Mouse (Mus musculus) neural tube, embryonic 14.5 days (tissue): ENCODE measurements around the gene Gast. TPM values are rescaled to one million over a fixed set of nuclear protein-coding genes. Genes with fewer than 3 reads are reported as not detected.
"Not testable (repeated sequence)": the region's sequence is repeated elsewhere in the genome, so short reads cannot be mapped to it uniquely, and the experiment has no call there.

ENCODE experiments used
- ATAC-seq: fragments of 200-750 bp; cut with Nextera tagmentation; 2 replicates; pipeline ENCODE4 v1.8.0; 2017; ENCODE audit warnings: low read depth, mild to moderate bottlenecking, moderate TSS enrichment, moderate library complexity
- H3K27ac ChIP-seq: fragments of 300-500 bp; sonication (generic); 2 replicates; pipeline ENCODE4 v1.5.1; 2014; ENCODE audit warnings: low read depth, mild to moderate bottlenecking, control low read depth, low read length, moderate library complexity, mixed read lengths
- H3K27me3 ChIP-seq: fragments of 300-500 bp; sonication (generic); 2 replicates; pipeline ENCODE4 v1.6.1; 2014; ENCODE audit warnings: low read length; ENCODE audit not compliant: control insufficient read depth, insufficient read depth
- H3K36me3 ChIP-seq: fragments of 300-500 bp; sonication (generic); 2 replicates; pipeline ENCODE4 v1.6.1; 2014; ENCODE audit warnings: low read length, mixed read lengths; ENCODE audit not compliant: control insufficient read depth, insufficient read depth
- H3K4me1 ChIP-seq: fragments of 300-500 bp; sonication (generic); 2 replicates; pipeline ENCODE4 v1.6.1; 2014; ENCODE audit warnings: low read length; ENCODE audit not compliant: control insufficient read depth, insufficient read depth
- H3K4me2 ChIP-seq: fragments of 300-500 bp; sonication (generic); 2 replicates; pipeline ENCODE4 v1.6.1; 2014; ENCODE audit warnings: mild to moderate bottlenecking, low read depth, low read length, control low read depth
- H3K4me3 ChIP-seq: fragments of 300-500 bp; sonication (generic); 2 replicates; pipeline ENCODE4 v1.5.1; 2014; ENCODE audit warnings: low read depth, low read length, control low read depth, mixed read lengths
- H3K9ac ChIP-seq: fragments of 300-500 bp; sonication (generic); replicated peaks from 2 replicates; pipeline ENCODE4 v1.6.1; 2014; ENCODE audit warnings: low read depth, mild to moderate bottlenecking, control low read depth, low read length, mixed read lengths
- H3K9me3 ChIP-seq: fragments of 300-500 bp; sonication (generic); 2 replicates; pipeline ENCODE4 v1.6.1; 2016; ENCODE audit warnings: low read length; ENCODE audit not compliant: control insufficient read depth
- WGBS: fragments of 180-500 bp; shearing (Covaris S2); extraction: QIAGEN DNeasy Blood & Tissue Kit; methylation state at CpG from one replicate; pipeline ENCODE4 v1.1.7; 2014; 5-methylcytosine and 5-hydroxymethylcytosine counted together
- polyA plus RNA-seq: library from polyadenylated mRNA; unstranded; fragments of >200 nt; fragmentation: Nextera tagmentation; extraction: Ambion mirVana; gene quantifications from 2 replicates; pipeline ENCODE4 v1.2.1, GENCODE M21; 2014

Gast gene
- polyA plus RNA-seq, 1 experiment from 2014 or later = not detected

GRCm38 (mm10) chr11:100318529-100319451 lies 15.4 kb upstream of the Gast start:
- H3K4me2 ChIP-seq = peak overlapping the region; percentile 59
- H3K9me3 ChIP-seq = no peaks in the 10 kb centered on the region
- no peaks in the 10 kb centered on the region for H3K27me3 ChIP-seq
- H3K9ac ChIP-seq = 0 out of 2 replicates have a peak overlapping the region, but pooled peaks have one; percentile 21
- WGBS = 90% methylated on average over 10 of the region's 10 CpGs
- H3K4me1 ChIP-seq = peaks cover 4% of the 10 kb centered on the region; the same call in 1 of the 2 replicates
- H3K36me3 ChIP-seq = peaks cover 16% of the 10 kb centered on the region
- peak overlapping the region; percentile 79 for H3K27ac ChIP-seq
- peak; percentile 7 for ATAC-seq
- peak overlapping the region; percentile 35 for H3K4me3 ChIP-seq

GRCm38 (mm10) chr11:100319492-100320171 lies 14.6 kb upstream of the Gast start, which contains the start of gene Eif1:
Eif1 (plus strand) TSS chr11:100319885.
- Histone ChIP-seq H3K36me3 (peaks cover 16% of the 10 kb centered on the region), H3K27ac (peak within 1 kb of the TSS; percentile 98), H3K9me3 (no peaks in the 10 kb centered on the region), H3K4me2 (peak within 1 kb of the TSS; percentile 84), H3K9ac (peak within 1 kb of the TSS; percentile 95), H3K4me3 (peak within 1 kb of the TSS; percentile 64), H3K27me3 (no peaks in the 10 kb centered on the region), H3K4me1 (peaks cover 4% of the 10 kb centered on the region; the same call in 1 of the 2 replicates)
- WGBS = 1% methylated on average over 39 of the region's 58 CpGs
- ATAC-seq = peak; percentile 89

DNA sequence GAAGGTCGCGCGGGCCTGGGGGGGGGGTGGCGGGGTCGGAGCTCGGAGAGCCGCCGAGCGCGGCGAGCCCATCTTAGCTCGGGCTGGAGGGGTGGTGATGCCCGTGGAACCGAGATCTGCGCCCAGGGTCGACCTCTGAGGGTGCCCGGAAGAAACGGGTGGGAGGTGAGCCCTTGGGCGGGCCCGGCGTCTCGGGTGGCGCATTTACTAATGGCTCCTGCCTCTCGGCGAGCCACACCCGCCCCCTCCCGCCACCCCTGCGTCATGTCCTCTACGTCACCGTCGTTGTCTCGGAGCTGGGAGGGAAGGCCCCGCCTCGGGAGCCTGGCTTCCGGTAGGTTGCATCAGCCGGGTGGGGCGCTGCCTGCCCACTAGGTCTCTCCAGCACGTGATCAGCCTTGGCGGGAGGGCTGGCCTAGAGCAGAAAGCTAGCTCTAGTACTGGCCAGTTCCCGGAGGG lies 14.0 kb upstream of the Gast start:
- no peaks in the 10 kb centered on the region for H3K27me3 ChIP-seq
- peak overlapping the region; percentile 95 for H3K9ac ChIP-seq
- H3K27ac ChIP-seq = peak overlapping the region; percentile 98
- under 1% methylated on average over 33 of the region's 40 CpGs for WGBS
- ATAC-seq = peak; percentile 85
- H3K4me2 ChIP-seq = peak overlapping the region; percentile 84
- peak overlapping the region; percentile 64 for H3K4me3 ChIP-seq
- H3K4me1 ChIP-seq = peaks cover 4% of the 10 kb centered on the region; the same call in 1 of the 2 replicates
- H3K9me3 ChIP-seq = no peaks in the 10 kb centered on the region
- peaks cover 16% of the 10 kb centered on the region for H3K36me3 ChIP-seq

DNA sequence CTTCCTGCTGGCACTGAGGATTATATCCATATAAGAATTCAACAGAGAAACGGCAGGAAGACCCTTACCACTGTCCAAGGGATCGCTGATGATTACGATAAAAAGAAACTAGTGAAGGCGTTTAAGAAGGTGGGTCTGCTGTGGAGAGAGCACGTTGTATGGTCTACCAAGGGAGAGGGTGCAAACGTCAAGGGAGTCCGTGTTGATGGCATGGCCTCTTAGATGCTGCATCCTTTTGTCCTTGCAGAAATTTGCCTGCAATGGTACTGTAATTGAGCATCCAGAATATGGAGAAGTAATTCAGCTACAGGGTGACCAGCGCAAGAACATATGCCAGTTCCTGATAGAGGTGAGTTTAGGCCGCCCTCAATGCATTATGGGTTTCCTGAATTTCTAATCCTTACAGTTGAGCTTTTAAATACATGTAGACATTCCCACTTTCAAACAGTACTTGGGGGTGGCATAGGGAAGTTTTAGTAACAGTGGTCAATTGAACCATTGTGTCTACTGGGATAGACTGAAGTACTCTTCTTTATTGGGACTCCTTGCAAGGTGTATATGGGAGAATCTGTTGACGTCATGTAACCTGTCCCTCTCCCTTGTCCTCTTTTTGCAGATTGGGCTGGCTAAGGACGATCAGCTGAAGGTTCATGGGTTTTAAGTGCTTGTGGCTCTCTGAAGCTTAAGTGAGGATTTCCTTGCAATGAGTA lies 13.4 kb upstream of the Gast start:
- 21% methylated on average over 11 of the region's 11 CpGs for WGBS
- H3K9ac ChIP-seq = peak overlapping the region; percentile 95
- H3K4me1 ChIP-seq, ATAC-seq, H3K9me3 ChIP-seq, H3K27me3 ChIP-seq: not testable (repeated sequence)
- H3K4me3 ChIP-seq = peak overlapping the region; percentile 64
- peaks cover 16% of the 10 kb centered on the region for H3K36me3 ChIP-seq
- H3K27ac ChIP-seq = peak overlapping the region; percentile 98
- H3K4me2 ChIP-seq = peak overlapping the region; percentile 84

DNA sequence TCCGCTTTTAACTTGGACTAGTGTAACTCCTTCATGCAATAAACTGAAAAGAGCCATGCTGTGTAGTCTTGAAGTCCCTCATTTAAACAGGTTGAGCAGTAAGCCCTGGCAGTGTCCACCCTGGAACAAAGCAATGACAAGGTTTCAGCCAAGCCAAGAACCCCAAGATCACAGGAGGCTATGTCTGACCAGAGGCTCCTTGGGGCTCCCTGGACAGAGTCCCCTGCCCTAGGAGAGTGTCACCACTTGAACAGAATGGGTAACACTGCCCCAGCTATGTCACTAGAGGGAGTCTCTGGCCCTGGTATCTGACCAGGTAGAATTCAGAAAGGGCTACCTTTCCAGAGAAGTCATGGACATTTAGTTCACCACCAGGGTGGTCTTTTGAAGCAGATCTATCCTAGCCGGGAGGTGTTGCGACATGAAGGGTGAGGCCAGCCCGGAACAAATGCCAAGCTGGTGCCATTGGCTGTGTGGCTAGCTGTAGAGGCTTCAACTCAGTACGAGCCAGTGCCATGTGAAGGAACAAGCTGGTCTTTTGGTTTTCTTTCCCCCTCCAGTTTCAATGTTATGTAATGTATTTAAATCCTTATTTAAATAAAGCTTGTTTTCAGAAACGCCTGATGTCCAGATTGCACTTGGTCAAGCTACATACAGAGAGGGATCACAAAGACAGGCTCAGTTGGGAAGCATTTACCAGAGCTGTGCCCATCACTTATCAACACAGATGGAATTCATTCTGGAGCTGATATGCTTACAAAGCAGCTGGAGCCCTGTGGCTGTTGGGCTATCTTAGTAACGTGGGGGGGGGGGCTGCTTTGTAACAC lies 12.5 kb upstream of the Gast start:
- not testable (repeated sequence) for H3K4me2 ChIP-seq, H3K27me3 ChIP-seq, ATAC-seq, H3K4me3 ChIP-seq, H3K27ac ChIP-seq, H3K9ac ChIP-seq, H3K4me1 ChIP-seq, H3K9me3 ChIP-seq
- 82% methylated on average over 7 of the region's 7 CpGs for WGBS
- H3K36me3 ChIP-seq = peaks cover 16% of the 10 kb centered on the region

DNA sequence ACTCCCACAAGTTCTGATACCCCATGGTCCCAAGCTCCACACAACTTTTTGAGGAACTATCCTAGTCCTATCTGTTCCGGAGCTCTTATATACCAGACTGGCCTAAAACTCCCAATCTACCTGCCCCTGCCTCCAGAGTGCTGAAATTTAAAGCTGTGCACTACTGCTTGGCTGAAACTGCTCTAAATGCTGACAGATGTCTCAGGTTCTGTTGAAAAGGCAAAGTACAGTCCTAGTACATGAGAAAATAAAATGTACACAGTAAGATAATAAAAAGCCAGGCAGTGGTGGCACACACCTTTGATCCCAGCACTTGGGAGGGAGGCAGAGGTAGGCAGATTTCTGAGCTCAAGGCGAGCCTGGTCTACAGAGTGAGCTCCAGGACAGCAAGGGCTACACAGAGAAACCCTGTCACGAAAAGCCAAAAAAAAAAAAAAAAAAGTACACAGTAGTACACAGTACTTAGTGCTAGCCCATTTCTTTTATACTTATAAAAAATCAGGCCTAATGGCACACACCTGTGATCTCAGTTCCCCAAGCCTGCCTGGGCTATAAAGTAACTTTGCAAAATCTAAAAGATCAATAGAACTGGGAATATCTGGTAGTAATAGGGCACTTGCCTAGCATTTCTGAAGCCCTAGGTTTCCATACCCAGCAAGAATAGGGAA lies 11.5 kb upstream of the Gast start:
- H3K36me3 ChIP-seq = peaks cover 16% of the 10 kb centered on the region
- H3K9ac ChIP-seq = no peak overlapping the region
- no peak overlapping the region for H3K4me2 ChIP-seq
- H3K4me1 ChIP-seq = peaks cover 4% of the 10 kb centered on the region; the same call in 1 of the 2 replicates
- no peak for ATAC-seq
- H3K27ac ChIP-seq = no peak overlapping the region
- no peaks in the 10 kb centered on the region for H3K27me3 ChIP-seq
- no peaks in the 10 kb centered on the region for H3K9me3 ChIP-seq
- 70% methylated on average over 3 of the region's 3 CpGs for WGBS
- H3K4me3 ChIP-seq = no peak overlapping the region

- Histone ChIP-seq H3K27ac (no peak overlapping the region), H3K9ac (no peak overlapping the region), H3K4me2 (no peak overlapping the region), H3K9me3 (no peaks in the 10 kb centered on the region), H3K36me3 (peaks cover 16% of the 10 kb centered on the region), H3K4me1 (peaks cover 4% of the 10 kb centered on the region; the same call in 1 of the 2 replicates), H3K27me3 (no peaks in the 10 kb centered on the region), H3K4me3 (no peak overlapping the region)
- no peak for ATAC-seq
- WGBS = 19% methylated on average over 3 of the region's 3 CpGs
These were observed 10.6 kb upstream of the Gast start for GRCm38 (mm10) chr11:100323578-100323977.
